Mouse (Mus musculus) ES-Bruce4 (cell line): ENCODE data around the gene Ccdc142. TPM values are rescaled to one million over a fixed set of nuclear protein-coding genes. Genes with fewer than 3 reads are reported as not detected.

Source experiments
- H3K27ac ChIP-seq: 2 replicates; pipeline ENCODE4 v1.5.1; 2012; ENCODE audit warnings: low read length, inconsistent platforms; ENCODE audit not compliant: insufficient read depth
- H3K27me3 ChIP-seq: 2 replicates; pipeline ENCODE4 v1.6.1; 2012; ENCODE audit warnings: mild to moderate bottlenecking, low read length, inconsistent platforms; ENCODE audit not compliant: control insufficient read depth, poor library complexity, insufficient read depth, severe bottlenecking
- H3K36me3 ChIP-seq: 2 replicates; pipeline ENCODE4 v1.6.1; 2012; ENCODE audit warnings: inconsistent platforms, mild to moderate bottlenecking, low read length, moderate library complexity; ENCODE audit not compliant: control insufficient read depth, poor library complexity, insufficient read depth, severe bottlenecking
- H3K4me1 ChIP-seq: one replicate; pipeline ENCODE4 v1.8.1; 2011; ENCODE audit warnings: low read length; ENCODE audit not compliant: control insufficient read depth, insufficient read depth
- H3K4me3 ChIP-seq: 2 replicates; pipeline ENCODE4 v1.5.1; 2011; ENCODE audit warnings: low read depth, mild to moderate bottlenecking, low read length
- H3K9ac ChIP-seq: 2 replicates; pipeline ENCODE4 v1.6.1; 2012; ENCODE audit warnings: low read depth, mild to moderate bottlenecking, inconsistent platforms; ENCODE audit not compliant: poor library complexity, severe bottlenecking
- H3K9me3 ChIP-seq: replicated peaks from 2 replicates; pipeline ENCODE4 v1.6.1; 2012; ENCODE audit warnings: mild to moderate bottlenecking, low read length, inconsistent platforms; ENCODE audit not compliant: control insufficient read depth, poor library complexity, insufficient read depth, severe bottlenecking
- CTCF ChIP-seq: IDR thresholded peaks from one replicate; pipeline ENCODE4 v1.8.1; 2011; ENCODE audit warnings: low read depth, low read length
- EP300 ChIP-seq: IDR thresholded peaks from 2 replicates; pipeline ENCODE4 v1.6.1; 2011; ENCODE audit warnings: low read depth, low read length; ENCODE audit not compliant: insufficient read depth
- POLR2A ChIP-seq: IDR thresholded peaks from one replicate; pipeline ENCODE4 v1.8.1; 2011; ENCODE audit warnings: low read length; ENCODE audit not compliant: insufficient read depth
- polyA plus RNA-seq: library from polyadenylated mRNA; stranded (reverse); fragments of >200 nt; gene quantifications from 2 replicates; pipeline ENCODE4 v1.2.4, GENCODE M21; 2011; ENCODE audit warnings: low read depth; ENCODE audit not compliant: missing spikeins, insufficient read depth, insufficient read length

Gene Ccdc142
- not detected in 2 replicates for polyA plus RNA-seq

GRCm38 (mm10) chr6:83101316-83101687 is at the start of gene Ccdc142, which contains the start of gene Gm42688:
Gene Ccdc142 (plus strand): TSS chr6:83101601.
Gene Gm42688 (plus strand): TSS chr6:83101617.
- H3K9me3 ChIP-seq: no peaks in the 10 kb centered on the region
- no peaks in the 10 kb centered on the region for H3K36me3 ChIP-seq
- H3K9ac ChIP-seq: peak within 1 kb of the TSS; percentile 42
- no peak for TF ChIP-seq EP300
- TF ChIP-seq CTCF: peak; percentile 46
- TF ChIP-seq POLR2A: no peak
- no peak within 1 kb of the TSS for H3K27ac ChIP-seq
- H3K4me3 ChIP-seq: peak within 1 kb of the TSS; percentile 87
- no peaks in the 10 kb centered on the region for H3K4me1 ChIP-seq
- H3K27me3 ChIP-seq: no peaks in the 10 kb centered on the region

GRCm38 (mm10) chr6:83053136-83053960 is 48.1 kb upstream of the Ccdc142 start:
- Histone ChIP-seq H3K9ac (peak overlapping the region; percentile 69), H3K9me3 (no peaks in the 10 kb centered on the region), H3K36me3 (peaks cover 5% of the 10 kb centered on the region; the same call in 1 of the 2 replicates), H3K4me1 (peaks cover 4% of the 10 kb centered on the region), H3K27me3 (no peaks in the 10 kb centered on the region), H3K4me3 (peak overlapping the region; percentile 80), H3K27ac (no peak overlapping the region)
- TF ChIP-seq EP300: no peak
- TF ChIP-seq CTCF: no peak
- no peak for TF ChIP-seq POLR2A

GRCm38 (mm10) chr6:83054074-83054851 is 47.1 kb upstream of the Ccdc142 start, which contains the start of gene Aup1:
Gene Aup1 (plus strand): TSS chr6:83054521.
- Histone ChIP-seq H3K27ac (0 out of 2 replicates have a peak within 1 kb of the TSS, but pooled peaks have one; percentile 5), H3K4me1 (peaks cover 4% of the 10 kb centered on the region), H3K9me3 (no peaks in the 10 kb centered on the region), H3K27me3 (no peaks in the 10 kb centered on the region), H3K36me3 (peaks cover 5% of the 10 kb centered on the region; the same call in 1 of the 2 replicates), H3K4me3 (peak within 1 kb of the TSS; percentile 80), H3K9ac (peak within 1 kb of the TSS; percentile 91)
- peak; percentile 54; the same call in 1 of the 2 replicates for TF ChIP-seq EP300
- no peak for TF ChIP-seq CTCF
- TF ChIP-seq POLR2A: peak; percentile 58

DNA sequence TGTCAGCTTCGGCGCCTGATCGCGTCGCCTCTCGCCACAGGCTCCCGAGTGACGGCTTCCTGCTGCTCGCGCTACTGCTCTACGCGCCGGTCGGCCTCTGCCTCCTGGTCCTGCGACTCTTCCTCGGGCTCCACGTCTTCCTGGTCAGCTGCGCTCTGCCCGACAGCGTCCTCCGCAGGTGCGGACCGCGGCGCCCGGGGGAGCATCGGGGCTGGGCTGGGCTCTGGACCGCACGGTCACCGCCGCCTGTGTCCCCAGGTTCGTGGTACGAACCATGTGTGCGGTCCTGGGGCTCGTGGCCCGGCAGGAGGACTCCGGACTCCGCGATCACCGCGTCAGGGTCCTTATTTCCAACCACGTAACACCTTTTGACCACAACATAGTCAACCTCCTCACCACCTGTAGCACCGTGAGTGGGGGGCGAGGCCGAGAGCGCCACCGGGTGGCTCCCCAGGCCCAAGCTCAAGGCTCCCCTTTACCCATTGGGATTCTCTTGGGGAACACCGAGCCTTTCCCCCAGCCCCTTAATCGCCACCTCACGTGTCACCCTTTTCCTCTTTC is 46.5 kb upstream of the Ccdc142 start, which contains the start of gene Htra2:
Gene Htra2, minus strand, starts transcription at position 403 of the 561 bp plus-strand sequence.
- peak within 1 kb of the TSS; percentile 80 for H3K4me3 ChIP-seq
- TF ChIP-seq EP300 (no peak), CTCF (peak; percentile 65)
- H3K4me1 ChIP-seq: peaks cover 4% of the 10 kb centered on the region
- 0 out of 2 replicates have a peak within 1 kb of the TSS, but pooled peaks have one; percentile 5 for H3K27ac ChIP-seq
- H3K36me3 ChIP-seq: peaks cover 5% of the 10 kb centered on the region; the same call in 1 of the 2 replicates
- H3K9ac ChIP-seq: peak within 1 kb of the TSS; percentile 91
- H3K27me3 ChIP-seq: no peaks in the 10 kb centered on the region
- H3K9me3 ChIP-seq: no peaks in the 10 kb centered on the region

DNA sequence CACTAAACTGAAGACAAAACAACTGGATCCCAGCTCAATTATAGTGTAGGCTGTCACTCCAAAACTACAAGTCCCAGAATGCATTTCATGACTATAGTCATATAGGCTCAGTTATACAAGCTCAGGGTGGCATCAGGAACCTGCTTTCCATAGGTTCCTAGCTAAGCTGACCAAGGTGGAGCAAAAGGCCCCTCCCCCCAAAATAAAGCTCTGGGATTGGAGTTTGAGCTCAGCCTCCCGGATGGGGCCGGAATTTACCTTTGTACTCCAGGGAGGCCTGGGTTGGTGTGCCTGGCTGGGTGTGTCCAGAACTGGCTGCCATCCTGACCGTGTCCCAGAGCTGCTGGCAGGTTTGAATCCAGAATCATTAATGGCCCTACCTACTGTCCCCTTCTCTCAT is 43.6 kb upstream of the Ccdc142 start, which contains the start of gene Dqx1:
Gene Dqx1, plus strand, starts transcription at position 55 of the 400 bp plus-strand sequence.
- peaks cover 5% of the 10 kb centered on the region; the same call in 1 of the 2 replicates for H3K36me3 ChIP-seq
- H3K4me3 ChIP-seq: peak within 1 kb of the TSS; percentile 39
- H3K27ac ChIP-seq: no peak within 1 kb of the TSS
- no peaks in the 10 kb centered on the region for H3K9me3 ChIP-seq
- no peaks in the 10 kb centered on the region for H3K27me3 ChIP-seq
- 0 out of 2 replicates have a peak within 1 kb of the TSS, but pooled peaks have one; percentile 14 for H3K9ac ChIP-seq
- peaks cover 4% of the 10 kb centered on the region for H3K4me1 ChIP-seq
- TF ChIP-seq EP300 (no peak), CTCF (no peak), POLR2A (no peak)
